Mouse (Mus musculus) stomach, postnatal 0 days (tissue): ENCODE data around the gene Trrap.

Source experiments
- CTCF ChIP-seq: IDR thresholded peaks from 2 replicates; pipeline ENCODE4 v1.5.1; 2016; ENCODE audit warnings: antibody characterized with exemption, low read depth, mild to moderate bottlenecking, moderate library complexity
- EP300 ChIP-seq: optimal IDR thresholded peaks from 2 replicates; pipeline ENCODE3; 2016; ENCODE audit warnings: antibody characterized with exemption

DNA sequence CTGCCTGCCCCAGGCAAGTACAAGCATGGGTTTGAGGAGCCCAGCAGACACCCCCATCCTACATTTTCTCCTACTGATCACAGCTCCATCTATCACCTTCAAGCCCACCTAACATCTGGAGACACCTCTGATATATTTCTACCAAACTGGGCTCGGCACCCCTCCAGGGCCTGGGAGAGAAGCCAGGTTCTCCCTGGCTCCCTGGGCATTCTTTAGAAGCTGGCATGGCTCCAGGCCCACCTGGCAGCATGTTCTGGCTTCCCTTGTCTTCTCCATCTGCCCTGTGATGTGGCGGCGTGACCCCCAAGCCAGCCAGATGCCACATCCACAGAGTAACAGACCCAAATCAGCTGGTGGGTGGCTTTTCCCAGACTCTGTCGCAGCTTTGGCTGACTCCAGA is 47.3 kb upstream of the Trrap start:
- no peak for TF ChIP-seq CTCF
- TF ChIP-seq EP300 = no peak
